Mouse (Mus musculus) telencephalon, adult 2 months (tissue): ENCODE data around the gene Apol7c.
A peak's percentile ranks its signal among the peaks of the same experiment; 100 is the strongest.
"Not testable (repeated sequence)": the region's sequence is repeated elsewhere in the genome, so short reads cannot be mapped to it uniquely, and the experiment has no call there.

ENCODE experiments used
- DNase-seq: peaks from one replicate; pipeline ENCODE4 v3.0.0-alpha.2; 2011; ENCODE audit warnings: low read depth, low spot score

The Apol7c gene

GRCm38 (mm10) chr15:77533216-77533615, at the start of gene Apol7c:
TSS of gene Apol7c (minus strand) at chr15:77533316.
- no peak for DNase-seq

GRCm38 (mm10) chr15:77581681-77582080, 48.6 kb upstream of the Apol7c start:
- no peak for DNase-seq

GRCm38 (mm10) chr15:77579311-77579710, 46.2 kb upstream of the Apol7c start:
- no peak for DNase-seq

- no peak for DNase-seq
Observed at GRCm38 (mm10) chr15:77578801-77579200, 45.7 kb upstream of the Apol7c start.

GRCm38 (mm10) chr15:77563219-77563618, 30.1 kb upstream of the Apol7c start:
- no peak for DNase-seq

GRCm38 (mm10) chr15:77561792-77562191, 28.7 kb upstream of the Apol7c start, which contains the start of gene 1700025B11Rik:
TSS of gene 1700025B11Rik (minus strand) at chr15:77561892.
- no peak for DNase-seq

GRCm38 (mm10) chr15:77539221-77539620, 6.1 kb upstream of the Apol7c start:
- DNase-seq: not testable (repeated sequence)

GRCm38 (mm10) chr15:77523186-77523843, 9.8 kb downstream of the Apol7c start:
- peak; percentile 1 for DNase-seq

- not testable (repeated sequence) for DNase-seq
Observed at GRCm38 (mm10) chr15:77520596-77520995, 12.5 kb downstream of the Apol7c start.

- not testable (repeated sequence) for DNase-seq
Observed at GRCm38 (mm10) chr15:77507966-77508365, 25.1 kb downstream of the Apol7c start, which contains the start of gene Apol11a. TSS of gene Apol11a (plus strand) at chr15:77508271.

GRCm38 (mm10) chr15:77494694-77495093, 38.4 kb downstream of the Apol7c start:
- DNase-seq: not testable (repeated sequence)

- DNase-seq: not testable (repeated sequence)
Observed at GRCm38 (mm10) chr15:77493181-77493580, 39.9 kb downstream of the Apol7c start.

GRCm38 (mm10) chr15:77482140-77482794, 50.8 kb downstream of the Apol7c start:
- no peak for DNase-seq

- not testable (repeated sequence) for DNase-seq
Observed at GRCm38 (mm10) chr15:77476693-77477092, 56.4 kb downstream of the Apol7c start, which contains the start of gene Apol10a. TSS of gene Apol10a (plus strand) at chr15:77477047.
